Mouse (Mus musculus) lung, embryonic 16.5 days (tissue): Measurements from ENCODE around the gene Gm12800. TPM values are rescaled to one million over a fixed set of nuclear protein-coding genes. Genes with fewer than 3 reads are reported as not detected.

ENCODE experiments used
- polyA plus RNA-seq: library from polyadenylated mRNA; unstranded; fragments of >200 nt; fragmentation: Nextera tagmentation; extraction: Ambion mirVana; gene quantifications from 2 replicates; pipeline ENCODE4 v1.2.1, GENCODE M21; 2015

The Gm12800 gene
- polyA plus RNA-seq, 1 experiment from 2014 or later: not detected

Other genes with a start within 250 kb of the Gm12800 start
- 6.6 and 8.5 TPM in 2 replicates for gene Lepr, start 191.7 kb upstream of the Gm12800 start, polyA plus RNA-seq
- not detected in 2 replicates for gene B020004J07Rik, start 65.1 kb upstream of the Gm12800 start, polyA plus RNA-seq
- 0.23 TPM in 1 of 2 replicates, not detected in the other for gene C130073F10Rik, start 15.3 kb upstream of the Gm12800 start, polyA plus RNA-seq
- not detected in 2 replicates for gene Gm12794, start 31.3 kb downstream of the Gm12800 start, polyA plus RNA-seq
- gene Gm12790, start 71.9 kb downstream of the Gm12800 start, polyA plus RNA-seq: not detected in 2 replicates
- gene Gm12789, start 77.5 kb downstream of the Gm12800 start, polyA plus RNA-seq: not detected in 2 replicates
- gene Pde4b, start 178.4 kb downstream of the Gm12800 start, polyA plus RNA-seq: 35.4 and 46.5 TPM in 2 replicates